Mouse (Mus musculus) limb, embryonic 14.5 days (tissue): Measurements from ENCODE around the gene Ccdc93. TPM values are rescaled to one million over a fixed set of nuclear protein-coding genes. Genes with fewer than 3 reads are reported as not detected.

Experiments used
- ATAC-seq: fragments of 200-750 bp; cut with Nextera tagmentation; 2 replicates; pipeline ENCODE4 v1.8.0; 2017; ENCODE audit warnings: low read depth, moderate number of reproducible peaks, moderate TSS enrichment; ENCODE audit not compliant: low FRiP score
- DNase-seq: peaks from one replicate; pipeline ENCODE4 v3.0.0-alpha.2; 2015; ENCODE audit warnings: low spot score
- H3K27ac ChIP-seq: fragments of 300-500 bp; sonication (generic); replicated peaks from 2 replicates; pipeline ENCODE4 v1.5.1; 2014; ENCODE audit warnings: low read depth, mild to moderate bottlenecking, low read length, moderate library complexity, mixed read lengths
- H3K27me3 ChIP-seq: fragments of 300-500 bp; sonication (generic); 2 replicates; pipeline ENCODE4 v1.6.1; 2014; ENCODE audit warnings: low read length, mixed read lengths; ENCODE audit not compliant: control insufficient read depth, insufficient read depth
- H3K36me3 ChIP-seq: fragments of 300-500 bp; sonication (generic); 2 replicates; pipeline ENCODE4 v1.6.1; 2014; ENCODE audit warnings: mild to moderate bottlenecking, low read length, moderate library complexity, mixed read lengths; ENCODE audit not compliant: control insufficient read depth, insufficient read depth
- H3K4me1 ChIP-seq: fragments of 300-500 bp; sonication (generic); 2 replicates; pipeline ENCODE4 v1.6.1; 2014; ENCODE audit warnings: antibody characterized with exemption, low read length, mixed read lengths; ENCODE audit not compliant: control insufficient read depth, insufficient read depth
- H3K4me2 ChIP-seq: fragments of 300-500 bp; sonication (generic); replicated peaks from 2 replicates; pipeline ENCODE4 v1.6.1; 2014; ENCODE audit warnings: low read depth, mild to moderate bottlenecking, low read length, moderate library complexity; ENCODE audit not compliant: severe bottlenecking
- H3K4me3 ChIP-seq: fragments of 300-500 bp; sonication (generic); replicated peaks from 2 replicates; pipeline ENCODE4 v1.5.1; 2014; ENCODE audit warnings: low read length
- H3K9ac ChIP-seq: fragments of 300-500 bp; sonication (generic); 2 replicates; pipeline ENCODE4 v1.6.1; 2014; ENCODE audit warnings: mild to moderate bottlenecking, low read depth, low read length, moderate library complexity; ENCODE audit not compliant: severe bottlenecking
- H3K9me3 ChIP-seq: fragments of 300-500 bp; sonication (generic); 2 replicates; pipeline ENCODE4 v1.6.1; 2016; ENCODE audit warnings: low read length; ENCODE audit not compliant: control insufficient read depth
- POLR2A ChIP-seq: fragments of 200-500 bp; IDR thresholded peaks from 2 replicates; pipeline ENCODE4 v1.8.0; 2012; ENCODE audit warnings: inconsistent platforms, mild to moderate bottlenecking, moderate library complexity, borderline replicate concordance; ENCODE audit not compliant: insufficient read depth, insufficient read length; ENCODE audit errors: extremely low read depth
- WGBS: fragments of 180-500 bp; shearing (Covaris S2); extraction: QIAGEN DNeasy Blood & Tissue Kit; methylation state at CpG from one replicate; pipeline ENCODE4 v1.1.7; 2014; 5-methylcytosine and 5-hydroxymethylcytosine counted together
- polyA plus RNA-seq, 2 experiments: library from polyadenylated mRNA; depleted of rRNA in 1 of 2; stranded (reverse) in 1 of 2; unstranded in 1 of 2; fragments of >200 nt; fragmentation: Nextera tagmentation in 1 of 2; extraction: Ambion mirVana in 1 of 2; gene quantifications; 2 replicates each; pipeline versions ENCODE4 v1.2.1 to v1.2.3; 2012 to 2014

The Ccdc93 gene
- polyA plus RNA-seq, 2 experiments = 12.0 to 16.8 TPM

- WGBS = 80% methylated on average over 4 of the region's 4 CpGs
Observed at GRCm38 (mm10) chr1:121398231-121398630, 32.6 kb upstream of the Ccdc93 start.

GRCm38 (mm10) chr1:121398986-121399881 is 31.6 kb upstream of the Ccdc93 start:
- Histone ChIP-seq H3K9me3 (no peaks in the 10 kb centered on the region), H3K4me3 (no peak overlapping the region), H3K27me3 (no peaks in the 10 kb centered on the region), H3K27ac (no peak overlapping the region), H3K36me3 (no peaks in the 10 kb centered on the region), H3K4me1 (peaks cover 26% of the 10 kb centered on the region), H3K4me2 (no peak overlapping the region), H3K9ac (no peak overlapping the region)
- TF ChIP-seq POLR2A = no peak
- DNase-seq (peak; percentile 54), ATAC-seq (no peak)
- 45% methylated on average over 14 of the region's 14 CpGs for WGBS

More at GRCm38 (mm10) chr1:121398231-121398630, 32.6 kb upstream of the Ccdc93 start:
- no peak overlapping the region for H3K4me3 ChIP-seq
- DNase-seq = no peak
- no peaks in the 10 kb centered on the region for H3K27me3 ChIP-seq
- H3K27ac ChIP-seq = no peak overlapping the region
- H3K9ac ChIP-seq = no peak overlapping the region
- peaks cover 34% of the 10 kb centered on the region for H3K4me1 ChIP-seq
- H3K9me3 ChIP-seq = no peaks in the 10 kb centered on the region
- ATAC-seq = no peak
- H3K4me2 ChIP-seq = no peak overlapping the region
- no peaks in the 10 kb centered on the region for H3K36me3 ChIP-seq
- TF ChIP-seq POLR2A = no peak

- DNase-seq (peak; percentile 52), ATAC-seq (no peak)
- 17% methylated on average over 4 of the region's 4 CpGs for WGBS
- no peaks in the 10 kb centered on the region for H3K27me3 ChIP-seq
- H3K9ac ChIP-seq = no peak overlapping the region
- H3K4me1 ChIP-seq = peaks cover 16% of the 10 kb centered on the region
- no peak overlapping the region for H3K4me2 ChIP-seq
- no peaks in the 10 kb centered on the region for H3K9me3 ChIP-seq
- TF ChIP-seq POLR2A = no peak
- no peak overlapping the region for H3K4me3 ChIP-seq
- no peaks in the 10 kb centered on the region for H3K36me3 ChIP-seq
- no peak overlapping the region for H3K27ac ChIP-seq
Observed at GRCm38 (mm10) chr1:121400243-121400642, 30.6 kb upstream of the Ccdc93 start.

DNA sequence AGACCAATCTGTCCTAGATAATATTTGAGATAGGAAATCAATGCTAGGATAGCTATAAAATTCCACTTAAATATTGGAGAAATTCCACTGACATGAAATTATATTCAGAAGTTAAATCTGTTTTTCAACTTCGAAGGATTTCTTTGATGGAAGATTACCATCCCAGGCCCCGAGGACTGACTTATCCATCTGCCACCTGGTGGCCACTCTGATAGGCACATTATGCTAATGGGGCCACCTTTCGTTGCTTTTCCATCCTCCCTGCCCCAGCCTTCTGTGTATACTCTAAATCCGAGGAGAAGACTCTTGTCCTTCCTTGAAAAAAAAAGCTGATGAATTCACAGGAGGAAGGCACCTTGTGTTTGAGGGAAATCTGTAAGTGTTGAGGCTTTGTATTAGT is 11.8 kb upstream of the Ccdc93 start:
- ATAC-seq = no peak
- WGBS = 40% methylated on average over 4 of the region's 4 CpGs

DNA sequence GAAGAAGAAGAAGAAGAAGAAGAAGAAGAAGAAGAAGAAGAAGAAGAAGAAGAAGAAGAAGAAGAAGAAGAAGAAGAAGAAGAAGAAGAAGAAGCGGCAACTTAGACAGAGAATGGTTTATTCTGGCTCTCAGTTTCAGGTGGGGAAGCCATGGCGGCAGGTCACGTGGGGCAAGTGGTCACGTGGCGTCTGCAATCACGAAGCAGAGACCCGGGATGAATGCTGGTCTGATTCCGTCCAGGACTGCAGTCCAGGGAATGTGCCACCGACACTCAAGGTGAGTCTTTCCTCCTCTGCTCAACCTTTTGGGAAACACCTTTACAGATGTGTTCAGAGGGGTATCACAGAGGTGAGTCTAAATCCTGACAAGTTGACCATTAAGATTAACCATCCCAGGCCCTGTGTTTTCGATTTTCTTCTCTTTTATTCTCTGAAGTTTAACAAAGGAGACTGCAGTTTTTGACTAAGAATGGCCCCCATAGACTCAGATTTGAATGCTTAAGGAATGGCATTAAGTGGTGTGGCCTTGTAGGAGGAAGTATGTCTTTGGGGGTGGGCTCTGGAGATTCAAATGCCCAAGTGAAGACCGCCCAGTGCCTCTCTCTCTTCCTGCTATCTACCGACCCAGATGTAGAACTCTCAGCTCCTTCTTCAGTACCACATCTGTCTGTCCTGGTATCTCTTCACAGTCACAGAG is 11.1 kb upstream of the Ccdc93 start:
- 87% methylated on average over 12 of the region's 12 CpGs for WGBS
- H3K9me3 ChIP-seq = no peaks in the 10 kb centered on the region
- no peaks in the 10 kb centered on the region for H3K36me3 ChIP-seq
- H3K27ac ChIP-seq = no peak overlapping the region
- H3K27me3 ChIP-seq = no peaks in the 10 kb centered on the region
- no peak overlapping the region for H3K4me2 ChIP-seq
- no peak for TF ChIP-seq POLR2A
- no peak overlapping the region for H3K9ac ChIP-seq
- H3K4me1 ChIP-seq = no peaks in the 10 kb centered on the region
- DNase-seq (no peak), ATAC-seq (no peak)
- no peak overlapping the region for H3K4me3 ChIP-seq

More for the DNA sequence above, 11.8 kb upstream of the Ccdc93 start:
- no peaks in the 10 kb centered on the region for H3K9me3 ChIP-seq
- no peak overlapping the region for H3K4me2 ChIP-seq
- TF ChIP-seq POLR2A = no peak
- H3K27ac ChIP-seq = no peak overlapping the region
- H3K36me3 ChIP-seq = no peaks in the 10 kb centered on the region
- no peak overlapping the region for H3K9ac ChIP-seq
- no peaks in the 10 kb centered on the region for H3K27me3 ChIP-seq
- H3K4me1 ChIP-seq = no peaks in the 10 kb centered on the region
- no peak overlapping the region for H3K4me3 ChIP-seq
- DNase-seq = peak; percentile 37
